Mouse (Mus musculus) megakaryocyte, embryonic 14.5 days (primary cell): ENCODE measurements around the gene Tmem175.

Experiments
- FLI1 ChIP-seq: IDR thresholded peaks from 2 replicates; pipeline ENCODE4 v1.6.1; 2012; ENCODE audit warnings: low read length, inconsistent platforms, mixed read lengths
- GATA1 ChIP-seq: IDR thresholded peaks from 3 replicates; pipeline ENCODE4 v1.6.1; 2012; ENCODE audit warnings: mixed read lengths, low read length, inconsistent platforms, borderline replicate concordance

- TF ChIP-seq GATA1 (no peak), FLI1 (no peak)
Measured at GRCm38 (mm10) chr5:108651136-108651720, 21.7 kb downstream of the Tmem175 start.
